Mouse (Mus musculus) T-helper 1 cell (primary cell): Measurements from ENCODE around the gene Acvrl1.

ENCODE experiments used
- in situ Hi-C: fragments of 300-600 bp; cut with MboI, MseI; formaldehyde crosslinking; loops from one replicate; pipeline ENCODE4 v1.15.1; 2025; ENCODE audit warnings: high pct_unique_total_duplicates

Gene Acvrl1

DNA sequence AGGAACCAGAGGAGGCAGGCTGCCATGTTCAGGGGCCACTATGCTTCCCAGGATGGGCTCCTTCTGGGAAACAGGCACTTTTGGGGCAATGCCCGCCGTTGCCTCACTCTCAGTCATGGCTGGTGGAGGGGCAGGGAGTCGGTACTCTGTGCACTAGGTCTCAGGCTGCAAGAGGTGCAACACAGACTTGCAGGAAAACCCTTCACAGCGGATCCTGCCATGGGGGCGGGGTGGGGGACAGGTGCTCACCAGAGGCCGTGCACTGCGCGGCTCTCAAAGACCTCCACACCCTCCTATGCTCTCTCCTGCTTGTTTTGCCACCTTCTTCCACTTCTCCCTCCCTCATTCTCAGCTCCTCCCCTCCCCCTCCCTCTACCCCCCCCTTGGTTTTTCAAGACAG is 14.3 kb downstream of the Acvrl1 start:
- in situ Hi-C loops: no loop called here

GRCm38 (mm10) chr15:101143494-101143893 is 15.2 kb downstream of the Acvrl1 start:
- in situ Hi-C loops: no loop called here

DNA sequence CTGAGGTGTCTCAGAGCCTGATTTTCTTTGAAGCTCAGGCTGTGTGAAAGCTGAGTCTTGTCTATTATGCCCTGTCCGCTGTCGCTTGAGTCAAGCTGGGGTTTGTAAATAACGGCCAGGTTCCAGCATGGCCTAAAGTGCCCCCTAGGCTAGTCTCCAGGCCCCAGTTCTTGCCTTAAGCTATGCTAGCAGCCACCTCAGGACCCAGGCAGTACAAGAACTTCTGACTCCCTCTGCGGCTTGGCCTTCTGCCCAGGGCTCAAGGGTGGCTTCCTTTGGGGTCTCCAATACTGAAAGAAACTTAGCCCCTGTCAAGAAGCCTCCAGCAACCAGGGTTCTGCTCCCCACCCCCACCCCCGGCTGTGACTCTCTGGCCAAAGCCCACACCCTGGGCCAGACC is 15.9 kb downstream of the Acvrl1 start:
- in situ Hi-C loops: no loop called here

DNA sequence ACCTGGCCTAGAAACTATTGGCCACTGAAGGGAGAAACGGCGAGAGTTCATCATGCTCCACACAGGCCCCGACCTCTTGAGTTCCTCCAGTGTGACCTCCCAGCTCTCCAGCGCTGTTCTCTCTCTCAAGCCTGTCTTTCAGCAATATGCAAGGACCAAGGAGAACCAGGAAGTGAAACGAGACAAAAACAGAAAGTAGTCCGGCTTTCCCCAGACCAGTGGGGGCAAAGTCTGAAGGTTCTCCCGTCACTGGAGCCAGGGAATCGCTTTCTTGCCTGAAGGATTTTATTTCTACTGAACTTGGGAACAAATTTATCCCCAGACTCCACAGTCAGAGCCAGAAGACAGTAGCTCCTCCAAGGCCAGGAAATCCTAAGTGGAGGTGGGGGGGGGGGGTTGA is 16.5 kb downstream of the Acvrl1 start:
- in situ Hi-C loops: loop anchor here (5.0 kb wide), 1 partner anchor 98 kb away; no protein-coding TSS in a partner anchor

- in situ Hi-C loops: loop anchor here (5.0 kb wide), 1 partner anchor 97 kb away; no protein-coding TSS in a partner anchor
Observed at GRCm38 (mm10) chr15:101145424-101146099, 17.2 kb downstream of the Acvrl1 start.

GRCm38 (mm10) chr15:101146100-101146965 is 18.0 kb downstream of the Acvrl1 start:
- in situ Hi-C loops: loop anchor here (5.0 kb wide), 1 partner anchor 96 kb away; no protein-coding TSS in a partner anchor

- in situ Hi-C loops: loop anchor here (5.0 kb wide), 1 partner anchor 95 kb away; no protein-coding TSS in a partner anchor
Observed at GRCm38 (mm10) chr15:101147115-101147909, 19.0 kb downstream of the Acvrl1 start.

DNA sequence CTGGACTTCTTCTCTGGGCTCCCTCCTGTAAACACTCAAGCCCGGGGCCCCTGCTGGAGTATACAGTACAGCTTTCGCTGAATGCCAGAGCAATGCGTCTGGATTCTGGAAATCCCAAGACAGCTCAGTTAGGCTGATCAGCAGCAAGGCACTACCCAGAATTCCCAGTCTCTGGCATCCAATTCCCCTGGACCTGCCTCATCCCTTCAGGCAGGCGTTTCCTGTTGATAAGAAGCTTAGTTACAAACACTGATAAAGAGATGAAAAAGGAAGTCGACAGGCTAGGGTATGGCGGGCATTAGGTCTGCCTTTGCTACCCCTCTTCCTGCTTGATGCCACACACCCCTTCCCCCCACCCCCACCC is 19.6 kb downstream of the Acvrl1 start:
- in situ Hi-C loops: loop anchor here (5.0 kb wide), 1 partner anchor 94 kb away; no protein-coding TSS in a partner anchor

DNA sequence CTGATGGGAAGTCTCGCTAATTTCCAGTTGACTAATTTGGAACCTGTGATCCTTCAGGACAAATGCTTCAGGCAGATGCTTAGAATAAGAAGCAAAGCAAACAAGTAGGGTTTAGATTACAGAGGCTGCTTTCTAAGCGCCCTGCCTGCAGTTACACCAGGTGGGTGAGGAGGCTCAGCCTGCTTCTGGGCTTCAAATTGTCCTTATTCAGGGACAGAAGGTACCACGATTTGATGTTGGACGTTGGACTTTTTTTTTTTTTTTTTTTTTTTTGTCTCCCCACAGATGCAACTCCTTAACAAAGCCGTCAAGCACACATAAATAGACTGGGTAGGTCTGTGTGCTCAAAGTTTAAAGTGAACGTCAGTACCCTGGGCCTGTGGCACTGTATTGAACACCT is 20.3 kb downstream of the Acvrl1 start:
- in situ Hi-C loops: loop anchor here (5.0 kb wide), 1 partner anchor 94 kb away; no protein-coding TSS in a partner anchor

GRCm38 (mm10) chr15:101151409-101152261 is 23.3 kb downstream of the Acvrl1 start:
- in situ Hi-C loops: no loop called here

DNA sequence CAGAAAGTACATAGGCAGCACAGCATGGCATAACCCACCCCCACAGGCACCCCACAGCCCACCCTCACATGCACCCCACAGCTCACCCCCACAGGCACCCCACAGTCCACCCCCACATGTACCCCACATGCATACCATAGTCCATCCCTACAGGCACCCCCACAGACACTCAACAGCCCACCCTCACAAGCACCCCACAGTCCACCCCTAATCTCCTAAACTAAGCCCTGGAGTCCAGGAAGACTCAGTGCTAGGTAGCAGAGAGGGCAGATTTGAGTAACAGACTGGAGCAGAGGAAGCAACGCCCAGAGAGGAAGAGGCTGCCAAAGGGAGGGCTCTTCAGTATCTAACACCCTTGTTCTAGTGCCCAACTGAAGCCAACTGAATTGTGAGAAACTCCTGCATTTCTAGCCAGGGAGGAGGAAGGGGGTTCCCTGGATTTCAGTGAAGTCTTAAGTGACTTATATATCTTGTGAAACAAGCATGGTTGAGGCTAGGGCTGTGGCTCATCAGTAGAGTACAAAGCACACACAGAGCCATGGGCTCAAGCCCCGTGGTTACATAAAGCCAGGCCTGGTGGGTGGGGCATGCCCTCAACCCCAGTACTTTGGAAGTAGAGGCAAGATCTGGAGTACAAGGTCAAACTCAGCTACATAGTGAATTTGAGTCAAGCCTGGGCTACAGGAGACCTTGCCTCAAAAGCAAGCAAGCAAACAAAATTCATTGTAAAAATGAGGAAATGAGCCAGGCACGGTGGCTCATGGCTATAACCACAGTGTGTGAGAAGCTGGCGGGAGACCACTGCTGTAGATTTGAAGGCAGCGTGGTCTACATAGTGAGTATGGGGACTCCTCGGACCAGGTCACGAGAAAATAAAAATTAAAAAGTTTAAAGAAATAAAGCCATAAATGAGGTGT is 26.6 kb downstream of the Acvrl1 start:
- in situ Hi-C loops: no loop called here

DNA sequence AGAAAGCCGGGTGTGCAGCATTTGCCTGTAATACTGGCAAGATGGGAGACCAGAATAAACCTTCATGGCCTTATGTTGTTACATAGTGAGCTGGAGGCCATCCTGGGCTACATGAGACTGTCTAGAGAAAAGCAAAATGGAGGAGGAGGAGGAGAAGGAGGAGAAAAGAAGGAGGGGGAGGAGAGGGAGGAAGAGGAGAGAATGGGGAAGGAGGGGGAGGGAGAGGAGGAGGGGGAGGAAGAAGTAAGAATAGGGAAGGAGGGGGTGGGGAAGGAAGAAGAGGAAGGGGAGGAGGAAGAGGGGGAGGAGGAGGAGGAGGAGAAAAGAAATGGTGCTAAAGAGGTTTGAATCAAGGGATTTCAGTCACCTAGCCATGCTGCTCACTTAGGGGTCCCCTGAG is 31.8 kb downstream of the Acvrl1 start:
- in situ Hi-C loops: no loop called here

- in situ Hi-C loops: no loop called here
Observed at GRCm38 (mm10) chr15:101160591-101160990, 32.3 kb downstream of the Acvrl1 start.

- in situ Hi-C loops: no loop called here
Observed at GRCm38 (mm10) chr15:101161534-101161933, 33.2 kb downstream of the Acvrl1 start.

- in situ Hi-C loops: no loop called here
Observed at GRCm38 (mm10) chr15:101163056-101163458, 34.7 kb downstream of the Acvrl1 start.

DNA sequence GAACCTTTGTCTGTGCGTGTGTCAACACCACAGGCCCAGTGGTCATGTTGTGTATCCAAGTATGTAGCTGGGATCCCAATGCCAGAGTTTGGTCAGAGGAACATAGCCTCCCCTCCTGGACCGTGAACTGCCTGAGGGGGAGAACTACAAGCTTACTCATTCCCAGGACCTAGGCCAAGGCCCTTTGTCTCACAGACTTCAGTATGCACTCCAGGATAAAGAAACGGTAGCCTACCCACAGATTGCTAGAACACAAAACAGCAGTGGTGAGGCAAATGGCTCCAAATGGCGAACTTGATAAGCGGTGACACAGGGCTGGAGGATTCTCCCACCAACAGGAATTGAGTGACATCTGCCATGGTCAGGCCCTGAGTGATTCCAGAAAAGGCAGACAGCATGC is 35.5 kb downstream of the Acvrl1 start:
- in situ Hi-C loops: no loop called here

DNA sequence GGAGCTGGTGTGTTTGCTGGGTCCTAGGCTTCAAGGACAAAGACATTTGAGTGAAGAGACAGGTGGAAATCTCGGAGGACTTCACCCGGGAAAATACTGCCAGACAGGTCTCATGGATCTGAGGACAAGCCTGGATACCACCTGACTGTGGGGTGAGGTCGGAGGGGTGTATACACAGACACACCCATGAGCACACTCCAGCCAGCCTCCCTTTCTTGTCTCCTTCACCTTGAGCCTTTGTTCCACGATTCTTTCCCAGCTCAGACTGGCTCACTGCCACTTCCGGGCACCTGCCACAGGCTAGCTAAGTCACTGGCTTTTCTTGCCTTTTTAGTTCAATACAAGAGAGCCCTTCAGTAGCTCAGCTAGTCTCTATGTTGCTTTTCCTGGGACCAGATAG is 36.0 kb downstream of the Acvrl1 start:
- in situ Hi-C loops: no loop called here

DNA sequence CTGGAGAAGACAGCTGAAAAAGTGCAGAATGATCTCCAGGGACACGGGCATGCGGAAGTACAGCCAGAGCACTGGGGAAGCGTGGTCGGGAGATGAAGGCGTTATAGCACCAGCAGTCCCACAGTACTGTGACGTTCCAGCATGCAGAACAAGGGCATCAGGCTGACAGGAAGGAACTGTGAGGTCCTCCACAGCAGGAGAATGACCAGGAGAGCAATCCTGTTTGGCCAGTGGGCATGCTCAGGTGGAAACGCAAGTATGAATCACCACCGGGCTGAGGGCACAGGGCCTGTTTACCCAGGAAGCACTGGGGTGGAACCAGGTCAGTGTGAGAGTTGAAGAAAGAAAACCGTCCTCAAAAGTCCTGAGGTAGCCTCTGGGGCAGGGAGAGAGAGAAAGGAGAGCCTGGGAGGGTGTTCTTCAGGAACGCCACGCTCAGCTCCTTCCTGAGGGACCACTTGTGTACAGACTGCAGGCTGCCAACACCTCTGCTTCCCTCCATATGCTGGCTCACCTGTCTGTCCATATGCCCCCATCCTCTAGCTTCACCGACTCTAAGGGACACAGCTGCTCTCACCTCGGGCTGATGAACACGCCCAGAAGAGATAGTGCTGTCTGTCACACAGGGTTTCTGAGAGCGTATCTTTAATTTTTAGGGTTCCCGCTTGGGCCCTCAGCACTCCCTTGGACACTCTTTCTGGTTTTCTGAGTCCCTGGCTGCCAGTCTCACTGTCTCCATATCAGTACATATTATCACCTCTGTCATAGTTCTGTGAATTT is 37.5 kb downstream of the Acvrl1 start:
- in situ Hi-C loops: no loop called here

GRCm38 (mm10) chr15:101167553-101167952 is 39.2 kb downstream of the Acvrl1 start:
- in situ Hi-C loops: no loop called here
